Mouse (Mus musculus) liver, adult 2 months (tissue): ENCODE measurements around the gene Gm156. TPM values are rescaled to one million over a fixed set of nuclear protein-coding genes. Genes with fewer than 3 reads are reported as not detected.

ENCODE experiments used
- DNase-seq: peaks from one replicate; pipeline ENCODE4 v3.0.0-alpha.2; 2011; ENCODE audit warnings: low read depth, low spot score; ENCODE audit errors: extremely low read depth
- H3K27ac ChIP-seq: fragments of 200-500 bp; replicated peaks from 2 replicates; pipeline ENCODE4 v1.5.1; 2012; ENCODE audit warnings: low read depth, mild to moderate bottlenecking, control low read depth, inconsistent platforms, low read length; ENCODE audit not compliant: insufficient read depth
- H3K27me3 ChIP-seq: fragments of 200-500 bp; 2 replicates; pipeline ENCODE4 v1.6.1; 2012; ENCODE audit warnings: mild to moderate bottlenecking, moderate library complexity, low read length, inconsistent platforms; ENCODE audit not compliant: control insufficient read depth, insufficient read depth
- H3K36me3 ChIP-seq: fragments of 200-500 bp; 2 replicates; pipeline ENCODE4 v1.6.1; 2012; ENCODE audit warnings: low read length, inconsistent platforms; ENCODE audit not compliant: control insufficient read depth, insufficient read depth
- H3K4me1 ChIP-seq: fragments of 200-500 bp; 2 replicates; pipeline ENCODE4 v1.6.1; 2011; ENCODE audit warnings: low read length; ENCODE audit not compliant: control insufficient read depth, insufficient read depth
- H3K4me3 ChIP-seq: fragments of 200-500 bp; 2 replicates; pipeline ENCODE4 v1.5.1; 2011; ENCODE audit warnings: low read depth, mild to moderate bottlenecking, control low read depth, low read length, moderate library complexity; ENCODE audit not compliant: insufficient read depth
- H3K79me2 ChIP-seq: fragments of 200-500 bp; 2 replicates; pipeline ENCODE4 v1.6.1; 2012; ENCODE audit warnings: inconsistent platforms, mild to moderate bottlenecking, low read length, moderate library complexity; ENCODE audit not compliant: control insufficient read depth, insufficient read depth
- H3K9ac ChIP-seq: fragments of 200-500 bp; 2 replicates; pipeline ENCODE4 v1.6.1; 2012; ENCODE audit warnings: low read depth, mild to moderate bottlenecking, control low read depth, inconsistent platforms, low read length
- CTCF ChIP-seq: fragments of 200-500 bp; IDR thresholded peaks from 2 replicates; pipeline ENCODE4 v1.5.1; 2011; ENCODE audit warnings: low read depth, low read length, control low read depth
- POLR2A ChIP-seq: fragments of 200-500 bp; IDR thresholded peaks from 2 replicates; pipeline ENCODE4 v1.6.1; 2011; ENCODE audit warnings: low read length, control low read depth; ENCODE audit not compliant: insufficient read depth; ENCODE audit errors: extremely low read depth
- WGBS: fragments of 180-500 bp; shearing (Covaris S2); methylation state at CpG from one replicate; pipeline ENCODE4 v1.1.7; 2018; 5-methylcytosine and 5-hydroxymethylcytosine counted together
- polyA plus RNA-seq: library from polyadenylated mRNA; depleted of rRNA; stranded (reverse); fragments of >200 nt; gene quantifications from 2 replicates; pipeline ENCODE4 v1.2.3, GENCODE M21; 2012
- total RNA-seq: library from RNA; depleted of rRNA; stranded (reverse); fragments of >200 nt; gene quantifications from 2 replicates; pipeline ENCODE4 v1.2.3, GENCODE M21; 2014

Gene Gm156
- total and polyA plus RNA-seq, 2 experiments, result not detected

- WGBS, result 48% methylated on average over 3 of the region's 3 CpGs
- TF ChIP-seq CTCF (no peak), POLR2A (no peak)
- H3K27me3 ChIP-seq, result no peaks in the 10 kb centered on the region
- H3K4me1 ChIP-seq, result no peaks in the 10 kb centered on the region
- no peak overlapping the region for H3K4me3 ChIP-seq
- H3K36me3 ChIP-seq, result no peaks in the 10 kb centered on the region
- no peak overlapping the region for H3K27ac ChIP-seq
- no peaks in the 10 kb centered on the region for H3K79me2 ChIP-seq
- DNase-seq, result no peak
- H3K9ac ChIP-seq, result no peak overlapping the region
These were observed 37.9 kb downstream of the Gm156 start for GRCm38 (mm10) chr6:129746151-129746550.

- no peak within 1 kb of the TSS for H3K9ac ChIP-seq
- WGBS, result 49% methylated on average over 2 of the region's 2 CpGs
- H3K27ac ChIP-seq, result no peak within 1 kb of the TSS
- H3K4me3 ChIP-seq, result no peak within 1 kb of the TSS
- H3K79me2 ChIP-seq, result no peaks in the 10 kb centered on the region
- no peaks in the 10 kb centered on the region for H3K27me3 ChIP-seq
- H3K36me3 ChIP-seq, result no peaks in the 10 kb centered on the region
- TF ChIP-seq POLR2A, result no peak
- no peak for TF ChIP-seq CTCF
- H3K4me1 ChIP-seq, result no peaks in the 10 kb centered on the region
- DNase-seq, result no peak
These were observed 43.9 kb downstream of the Gm156 start, which contains the start of gene Klri2 for GRCm38 (mm10) chr6:129740069-129740721. Klri2 (minus strand) TSS chr6:129740484.

- Histone ChIP-seq H3K27ac (no peak overlapping the region), H3K9ac (no peak overlapping the region), H3K79me2 (no peaks in the 10 kb centered on the region), H3K4me3 (no peak overlapping the region), H3K27me3 (no peaks in the 10 kb centered on the region), H3K36me3 (no peaks in the 10 kb centered on the region), H3K4me1 (no peaks in the 10 kb centered on the region)
- TF ChIP-seq POLR2A (no peak), CTCF (no peak)
- DNase-seq, result no peak
These were observed 47.7 kb downstream of the Gm156 start for GRCm38 (mm10) chr6:129736414-129736813.

- no peaks in the 10 kb centered on the region for H3K79me2 ChIP-seq
- no peak overlapping the region for H3K9ac ChIP-seq
- no peaks in the 10 kb centered on the region for H3K36me3 ChIP-seq
- H3K27ac ChIP-seq, result no peak overlapping the region
- TF ChIP-seq CTCF, result no peak
- TF ChIP-seq POLR2A, result no peak
- no peak for DNase-seq
- no peaks in the 10 kb centered on the region for H3K4me1 ChIP-seq
- no peaks in the 10 kb centered on the region for H3K27me3 ChIP-seq
- no peak overlapping the region for H3K4me3 ChIP-seq
- 87% methylated on average over 1 of the region's 1 CpGs for WGBS
These were observed 56.8 kb downstream of the Gm156 start for GRCm38 (mm10) chr6:129727237-129727636.

GRCm38 (mm10) chr6:129721390-129721789 lies 62.7 kb downstream of the Gm156 start:
- H3K9ac ChIP-seq, result no peak overlapping the region
- no peaks in the 10 kb centered on the region for H3K27me3 ChIP-seq
- no peaks in the 10 kb centered on the region for H3K79me2 ChIP-seq
- WGBS, result 59% methylated on average over 1 of the region's 1 CpGs
- no peak overlapping the region for H3K4me3 ChIP-seq
- TF ChIP-seq POLR2A (no peak), CTCF (no peak)
- DNase-seq, result no peak
- H3K4me1 ChIP-seq, result no peaks in the 10 kb centered on the region
- no peaks in the 10 kb centered on the region for H3K36me3 ChIP-seq
- H3K27ac ChIP-seq, result no peak overlapping the region

GRCm38 (mm10) chr6:129720487-129720886 lies 63.6 kb downstream of the Gm156 start:
- no peak for TF ChIP-seq CTCF
- no peak for TF ChIP-seq POLR2A
- DNase-seq, result no peak

More at GRCm38 (mm10) chr6:129720487-129720886, 63.6 kb downstream of the Gm156 start:
- H3K4me1 ChIP-seq, result no peaks in the 10 kb centered on the region
- WGBS, result 31% methylated on average over 3 of the region's 3 CpGs
- no peaks in the 10 kb centered on the region for H3K79me2 ChIP-seq
- no peaks in the 10 kb centered on the region for H3K27me3 ChIP-seq
- no peak overlapping the region for H3K27ac ChIP-seq
- no peaks in the 10 kb centered on the region for H3K36me3 ChIP-seq
- no peak overlapping the region for H3K4me3 ChIP-seq
- H3K9ac ChIP-seq, result no peak overlapping the region
